Mouse (Mus musculus) layer of hippocampus, adult 2 months (tissue): ENCODE measurements around the gene Mageb4. TPM values are rescaled to one million over a fixed set of nuclear protein-coding genes. Genes with fewer than 3 reads are reported as not detected.
A peak's percentile ranks its signal among the peaks of the same experiment; 100 is the strongest.
"Not testable (repeated sequence)": the region's sequence is repeated elsewhere in the genome, so short reads cannot be mapped to it uniquely, and the experiment has no call there.

Experiments used
- DNase-seq, 2 experiments: peaks; one replicate each; pipeline ENCODE4 v3.0.0; 2022; ENCODE audit warnings: low spot score in 2 of 2
- H3K27ac ChIP-seq: fragments of 200-600 bp; 2 replicates; pipeline ENCODE4 v1.8.1; 2022
- H3K4me3 ChIP-seq: fragments of 200-600 bp; 2 replicates; pipeline ENCODE4 v1.8.1; 2022; ENCODE audit warnings: mild to moderate bottlenecking
- CTCF ChIP-seq: fragments of 200-600 bp; conservative IDR thresholded peaks from 2 replicates; pipeline ENCODE4 v1.8.1; 2022; ENCODE audit warnings: antibody characterized with exemption, mild to moderate bottlenecking, moderate library complexity
- long read RNA-seq, 2 experiments: library from polyadenylated mRNA; stranded (forward); transcript quantifications; one replicate each; pipeline ENCODE4 v2.0.0; 2021; ENCODE audit warnings: borderline mapping rate in 2 of 2
- total RNA-seq, 2 experiments: library from RNA; stranded (reverse); gene quantifications; 2 replicates each; pipeline ENCODE4 v1.2.3; 2021

The Mageb4 gene
- total RNA-seq = not detected
- long read RNA-seq, experiment 1 = 0 reads
- long read RNA-seq, experiment 2 = 0 reads

GRCm38 (mm10) chrX:86304993-86305392 lies at the start of gene Mageb4:
Gene Mageb4 (minus strand): TSS chrX:86305093.
- DNase-seq, H3K27ac ChIP-seq, H3K4me3 ChIP-seq: not testable (repeated sequence)

GRCm38 (mm10) chrX:86284597-86284996 lies 20.3 kb downstream of the Mageb4 start:
- not testable (repeated sequence) for DNase-seq, H3K27ac ChIP-seq, H3K4me3 ChIP-seq

- not testable (repeated sequence) for H3K4me3 ChIP-seq
Observed at GRCm38 (mm10) chrX:86245950-86246349, 58.9 kb downstream of the Mageb4 start.

GRCm38 (mm10) chrX:86237246-86237645 lies 67.6 kb downstream of the Mageb4 start:
- TF ChIP-seq CTCF = peak; percentile 55
- Histone ChIP-seq H3K4me3 (no peak overlapping the region), H3K27ac (no peak overlapping the region)
- DNase-seq = no peak

More at GRCm38 (mm10) chrX:86245950-86246349, 58.9 kb downstream of the Mageb4 start:
- not testable (repeated sequence) for H3K27ac ChIP-seq, DNase-seq

Other genes starting within 250 kb of the Mageb4 start
- not detected for gene Nr0b1, start 113.3 kb downstream of the Mageb4 start, total RNA-seq